Comparison of ENCODE assay signal across 8 mouse cellular contexts in the genomic region with DNA sequence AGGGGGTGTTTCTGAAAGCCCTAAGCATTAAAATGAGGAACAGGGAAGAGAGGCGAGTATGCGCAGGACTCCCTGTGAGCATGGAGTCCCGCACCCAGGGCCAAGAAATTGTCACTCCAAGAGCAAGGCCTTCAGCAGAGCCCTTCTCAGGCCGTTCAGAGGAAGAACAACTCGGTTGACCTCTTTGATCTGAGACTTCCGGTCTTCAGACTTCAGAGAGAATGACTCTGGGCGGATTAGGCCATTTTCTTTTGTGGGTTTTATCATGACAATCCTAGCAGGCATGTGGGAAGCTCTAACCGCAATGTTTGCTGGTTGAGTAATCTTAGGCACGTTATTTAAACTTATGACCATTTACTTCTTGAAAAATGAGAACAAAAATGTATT.
DNase-seq lines count a peak whose midpoint lies in the region; ATAC-seq and TF ChIP-seq lines count a peak whose summit lies in the region.

No protein-coding gene starts in this region.

- no peaks in the 10 kb centered on the region for H3K36me3 ChIP-seq in kidney, embryonic 14.5 days (ENCODE audit: control insufficient read depth, insufficient read depth, low read length)
- H3K36me3 ChIP-seq in forebrain, postnatal 0 days (ENCODE audit: insufficient read depth): no peaks in the 10 kb centered on the region
- no peaks in the 10 kb centered on the region for H3K36me3 ChIP-seq in midbrain, embryonic 15.5 days (replicated peaks)

- TF ChIP-seq POLR2A in bone marrow macrophage, adult 2 months (IDR thresholded peaks at IDR 0.05; ENCODE audit: borderline replicate concordance, low read depth, low read length): no peak

- no peak overlapping the region for H3K27ac ChIP-seq in kidney, embryonic 14.5 days (ENCODE audit: low read depth, low read length)
- peak overlapping the region; percentile 78 for H3K27ac ChIP-seq in bone marrow macrophage, adult 2 months (ENCODE audit: insufficient read depth, low read depth, low read length)
- no peak overlapping the region for H3K27ac ChIP-seq in forebrain, postnatal 0 days (ENCODE audit: low read depth, low read length)
- no peak overlapping the region for H3K27ac ChIP-seq in midbrain, embryonic 15.5 days

- no peak for TF ChIP-seq CTCF in bone marrow macrophage, adult 2 months (IDR thresholded peaks at IDR 0.05; ENCODE audit: low read depth, low read length)
- TF ChIP-seq CTCF in forebrain, postnatal 0 days (IDR thresholded peaks at IDR 0.05; ENCODE audit: low read depth): no peak

- no peaks in the 10 kb centered on the region for H3K27me3 ChIP-seq in kidney, embryonic 14.5 days (ENCODE audit: control insufficient read depth, insufficient read depth, low read length)
- H3K27me3 ChIP-seq in forebrain, postnatal 0 days (ENCODE audit: insufficient read depth, low read length): no peaks in the 10 kb centered on the region
- H3K27me3 ChIP-seq in midbrain, embryonic 15.5 days (replicated peaks): no peaks in the 10 kb centered on the region

- peaks cover 5% of the 10 kb centered on the region; the same call in 1 of the 2 replicates for H3K4me1 ChIP-seq in kidney, embryonic 14.5 days (ENCODE audit: control insufficient read depth, insufficient read depth, low read length)
- peaks cover 22% of the 10 kb centered on the region for H3K4me1 ChIP-seq in bone marrow macrophage, adult 2 months (ENCODE audit: control insufficient read depth, insufficient read depth, low read length)
- H3K4me1 ChIP-seq in forebrain, postnatal 0 days (ENCODE audit: insufficient read depth): peaks cover 9% of the 10 kb centered on the region; the same call in 1 of the 2 replicates
- H3K4me1 ChIP-seq in midbrain, embryonic 15.5 days: peaks cover 10% of the 10 kb centered on the region

- no peak overlapping the region for H3K9ac ChIP-seq in kidney, embryonic 14.5 days (ENCODE audit: low read depth, low read length)
- no peak overlapping the region for H3K9ac ChIP-seq in forebrain, postnatal 0 days
- H3K9ac ChIP-seq in midbrain, embryonic 15.5 days: no peak overlapping the region

- 28% methylated on average over 9 of the region's 9 CpGs for WGBS in kidney, embryonic 14.5 days
- 41% methylated on average over 9 of the region's 9 CpGs for WGBS in forebrain, postnatal 0 days
- 20% methylated on average over 9 of the region's 9 CpGs for WGBS in midbrain, embryonic 15.5 days

- ATAC-seq in kidney, embryonic 14.5 days (ENCODE audit: low FRiP score, low TSS enrichment): no peak
- ATAC-seq in forebrain, postnatal 0 days: no peak
- no peak for ATAC-seq in midbrain, embryonic 15.5 days (replicated peaks)
- no peak for ATAC-seq in megakaryocyte-erythroid progenitor cell, adult 5-6 weeks (replicated peaks; ENCODE audit: low FRiP score, low TSS enrichment, poor library complexity, severe bottlenecking)

- H3K9me3 ChIP-seq in kidney, embryonic 14.5 days (ENCODE audit: control insufficient read depth, low read length): no peaks in the 10 kb centered on the region
- H3K9me3 ChIP-seq in forebrain, postnatal 0 days (ENCODE audit: low read length): no peaks in the 10 kb centered on the region
- H3K9me3 ChIP-seq in midbrain, embryonic 15.5 days: no peaks in the 10 kb centered on the region

- H3K4me3 ChIP-seq in kidney, embryonic 14.5 days (ENCODE audit: low read length): no peak overlapping the region
- no peak overlapping the region for H3K4me3 ChIP-seq in bone marrow macrophage, adult 2 months (ENCODE audit: insufficient read depth, low read length)
- H3K4me3 ChIP-seq in forebrain, postnatal 0 days (ENCODE audit: low read depth, low read length): no peak overlapping the region
- no peak overlapping the region for H3K4me3 ChIP-seq in midbrain, embryonic 15.5 days

- DNase-seq in kidney, adult 11 months: no peak
- DNase-seq in forebrain, postnatal 0 days: no peak
- no peak for DNase-seq in adrenal gland, postnatal 10 days
- no peak for DNase-seq in urinary bladder, postnatal 10 days (ENCODE audit: low spot score)

- peak overlapping the region; percentile 21; the same call in 1 of the 2 replicates for H3K4me2 ChIP-seq in kidney, embryonic 14.5 days (replicated peaks; ENCODE audit: low read depth, low read length)
- H3K4me2 ChIP-seq in forebrain, postnatal 0 days (ENCODE audit: low read depth): peak overlapping the region; percentile 35
- H3K4me2 ChIP-seq in midbrain, embryonic 15.5 days: peak overlapping the region; percentile 20
